Mouse (Mus musculus) forebrain, embryonic 14.5 days (tissue): ENCODE measurements around the gene Pole3. TPM values are rescaled to one million over a fixed set of nuclear protein-coding genes. Genes with fewer than 3 reads are reported as not detected.

Experiments
- ATAC-seq: fragments of 200-750 bp; cut with Nextera tagmentation; 2 replicates; pipeline ENCODE4 v1.8.0; 2017; ENCODE audit warnings: mild to moderate bottlenecking, moderate library complexity
- DNase-seq: peaks from one replicate; pipeline ENCODE4 v3.0.0-alpha.2; 2015; ENCODE audit warnings: low spot score
- H3K27ac ChIP-seq: fragments of 300-500 bp; sonication (generic); 2 replicates; pipeline ENCODE4 v1.5.1; 2014; ENCODE audit warnings: low read depth, mild to moderate bottlenecking, control low read depth, low read length, moderate library complexity
- H3K27me3 ChIP-seq: fragments of 300-500 bp; sonication (generic); replicated peaks from 2 replicates; pipeline ENCODE4 v1.6.1; 2014; ENCODE audit warnings: low read length, control low read depth, mixed read lengths; ENCODE audit not compliant: control insufficient read depth, insufficient read depth
- H3K36me3 ChIP-seq: fragments of 300-500 bp; sonication (generic); 2 replicates; pipeline ENCODE4 v1.6.1; 2014; ENCODE audit warnings: low read length, control low read depth; ENCODE audit not compliant: control insufficient read depth, insufficient read depth
- H3K4me1 ChIP-seq: fragments of 300-500 bp; sonication (generic); 2 replicates; pipeline ENCODE4 v1.6.1; 2014; ENCODE audit warnings: antibody characterized with exemption, low read length, control low read depth; ENCODE audit not compliant: control insufficient read depth, insufficient read depth
- H3K4me2 ChIP-seq: fragments of 300-500 bp; sonication (generic); 2 replicates; pipeline ENCODE4 v1.6.1; 2014; ENCODE audit warnings: mild to moderate bottlenecking, control low read depth, low read length
- H3K4me3 ChIP-seq: fragments of 300-500 bp; sonication (generic); 2 replicates; pipeline ENCODE4 v1.5.1; 2014; ENCODE audit warnings: low read depth, low read length, control low read depth
- H3K9ac ChIP-seq: fragments of 300-500 bp; sonication (generic); 2 replicates; pipeline ENCODE4 v1.6.1; 2014; ENCODE audit warnings: mild to moderate bottlenecking, low read length, control low read depth, moderate library complexity
- H3K9me3 ChIP-seq: fragments of 300-500 bp; sonication (generic); replicated peaks from 2 replicates; pipeline ENCODE4 v1.6.1; 2016; ENCODE audit warnings: low read length, control low read depth, mixed read lengths; ENCODE audit not compliant: control insufficient read depth
- WGBS: fragments of 180-500 bp; shearing (Covaris S2); extraction: QIAGEN DNeasy Blood & Tissue Kit; methylation state at CpG from one replicate; pipeline ENCODE4 v1.1.7; 2014; 5-methylcytosine and 5-hydroxymethylcytosine counted together
- polyA plus RNA-seq: library from polyadenylated mRNA; unstranded; fragments of >200 nt; fragmentation: Nextera tagmentation; extraction: Ambion mirVana; gene quantifications from 2 replicates; pipeline ENCODE4 v1.2.1, GENCODE M21; 2014

Gene Pole3
- polyA plus RNA-seq, 1 experiment from 2014 or later: 80.3 TPM

DNA sequence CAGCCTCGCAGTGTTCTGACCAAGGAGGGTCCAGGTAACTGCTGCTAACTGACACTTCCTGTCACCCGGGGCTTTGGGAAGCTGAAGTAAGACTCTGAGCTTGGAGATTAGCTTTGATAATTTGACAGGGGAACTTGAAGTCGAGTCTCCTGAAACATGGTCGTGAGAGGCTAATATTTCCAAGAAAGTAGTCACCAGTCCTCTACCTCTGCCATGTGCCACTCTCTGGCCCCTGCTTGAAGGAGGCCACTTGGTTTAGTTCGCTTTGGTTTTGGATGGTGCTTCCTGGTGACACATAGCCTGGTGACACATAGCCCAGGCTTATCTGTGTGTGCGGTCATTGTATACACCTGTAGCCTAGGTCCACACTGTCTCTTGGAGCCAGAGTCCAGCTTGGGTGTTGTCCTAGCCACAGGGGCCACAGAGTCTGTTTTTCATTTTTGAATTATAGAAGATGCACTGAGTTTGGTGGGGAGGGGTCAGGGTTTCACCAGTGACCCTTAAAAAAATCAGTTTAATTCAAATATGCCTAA lies 35.0 kb upstream of the Pole3 start, which contains the start of gene Rgs3:
Rgs3 (plus strand) TSS at position 51 of the 533 bp plus-strand sequence.
- Histone ChIP-seq H3K27ac (no peak within 1 kb of the TSS), H3K36me3 (no peaks in the 10 kb centered on the region), H3K9me3 (no peaks in the 10 kb centered on the region), H3K4me3 (no peak within 1 kb of the TSS), H3K4me2 (no peak within 1 kb of the TSS), H3K9ac (no peak within 1 kb of the TSS), H3K4me1 (no peaks in the 10 kb centered on the region), H3K27me3 (no peaks in the 10 kb centered on the region)
- ATAC-seq (no peak), DNase-seq (no peak)
- 73% methylated on average over 6 of the region's 6 CpGs for WGBS

DNA sequence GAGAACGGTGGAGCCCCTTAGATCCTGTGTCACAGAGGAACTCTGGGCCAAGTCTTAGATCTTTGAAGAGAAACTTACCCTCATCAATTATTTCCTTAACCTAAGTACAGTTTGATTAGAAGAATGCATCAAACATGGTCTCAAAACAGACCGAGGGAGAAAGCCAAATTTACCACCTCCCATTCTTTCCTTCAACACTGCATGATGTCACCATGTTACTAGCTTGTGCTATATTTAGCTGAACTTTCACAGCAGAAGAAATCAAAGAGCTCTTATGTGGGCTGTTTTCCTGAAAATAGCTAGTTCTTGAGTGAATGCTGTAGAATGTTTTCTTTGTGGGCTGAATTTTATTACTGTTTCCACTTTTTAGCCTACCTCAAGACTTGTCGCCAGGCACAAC lies 32.6 kb upstream of the Pole3 start:
- Histone ChIP-seq H3K4me3 (no peak overlapping the region), H3K9ac (no peak overlapping the region), H3K27me3 (no peaks in the 10 kb centered on the region), H3K27ac (no peak overlapping the region), H3K36me3 (no peaks in the 10 kb centered on the region), H3K9me3 (no peaks in the 10 kb centered on the region), H3K4me1 (no peaks in the 10 kb centered on the region), H3K4me2 (no peak overlapping the region)
- DNase-seq (peak; percentile 29), ATAC-seq (no peak)
- WGBS: 50% methylated on average over 3 of the region's 3 CpGs

DNA sequence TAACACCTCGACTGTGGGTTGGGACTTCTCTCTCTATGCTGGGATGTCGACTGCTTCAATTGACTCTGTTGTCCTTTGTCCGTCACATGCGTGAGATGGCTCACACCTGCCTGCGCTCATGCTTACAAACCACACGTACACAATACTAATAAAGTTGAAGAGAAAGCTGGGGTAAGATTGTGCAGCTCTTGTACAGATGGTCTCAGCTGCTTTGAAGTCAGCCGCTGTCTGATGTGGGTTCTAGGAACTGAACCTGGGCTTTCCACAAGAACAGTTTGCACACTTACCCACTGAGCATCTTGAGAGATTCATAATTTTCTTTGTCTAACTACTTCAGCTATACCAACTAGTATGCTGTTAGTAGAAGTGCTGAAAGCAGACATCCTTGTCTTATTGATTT lies 27.1 kb upstream of the Pole3 start:
- DNase-seq (no peak), ATAC-seq (no peak)
- WGBS: 85% methylated on average over 7 of the region's 7 CpGs
- Histone ChIP-seq H3K4me3 (no peak overlapping the region), H3K27me3 (no peaks in the 10 kb centered on the region), H3K4me2 (no peak overlapping the region), H3K4me1 (no peaks in the 10 kb centered on the region), H3K9me3 (no peaks in the 10 kb centered on the region), H3K9ac (no peak overlapping the region), H3K36me3 (no peaks in the 10 kb centered on the region), H3K27ac (no peak overlapping the region)

DNA sequence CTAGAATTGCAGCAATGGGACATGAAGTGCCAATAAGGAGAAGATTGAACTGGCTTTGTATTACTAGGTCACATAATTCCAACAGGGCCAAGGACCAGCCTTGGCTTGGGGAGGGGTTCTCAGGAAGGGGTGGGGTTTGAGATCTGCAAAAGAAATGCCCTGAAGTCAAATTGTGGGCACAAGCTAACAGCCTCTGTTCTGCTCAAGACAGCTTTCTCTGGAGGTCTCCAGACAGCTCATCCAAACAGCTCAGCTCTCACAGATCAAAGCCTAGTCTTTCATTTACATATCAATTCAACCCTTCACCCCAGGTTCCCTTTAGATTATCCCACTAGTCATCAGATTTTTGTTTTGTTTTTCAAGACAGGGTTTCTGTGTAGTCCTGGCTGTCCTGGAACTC lies 19.9 kb upstream of the Pole3 start:
- Histone ChIP-seq H3K4me1 (no peaks in the 10 kb centered on the region), H3K9ac (no peak overlapping the region), H3K4me2 (no peak overlapping the region), H3K4me3 (no peak overlapping the region), H3K9me3 (no peaks in the 10 kb centered on the region), H3K27ac (no peak overlapping the region), H3K36me3 (no peaks in the 10 kb centered on the region), H3K27me3 (no peaks in the 10 kb centered on the region)
- DNase-seq (no peak), ATAC-seq (no peak)

DNA sequence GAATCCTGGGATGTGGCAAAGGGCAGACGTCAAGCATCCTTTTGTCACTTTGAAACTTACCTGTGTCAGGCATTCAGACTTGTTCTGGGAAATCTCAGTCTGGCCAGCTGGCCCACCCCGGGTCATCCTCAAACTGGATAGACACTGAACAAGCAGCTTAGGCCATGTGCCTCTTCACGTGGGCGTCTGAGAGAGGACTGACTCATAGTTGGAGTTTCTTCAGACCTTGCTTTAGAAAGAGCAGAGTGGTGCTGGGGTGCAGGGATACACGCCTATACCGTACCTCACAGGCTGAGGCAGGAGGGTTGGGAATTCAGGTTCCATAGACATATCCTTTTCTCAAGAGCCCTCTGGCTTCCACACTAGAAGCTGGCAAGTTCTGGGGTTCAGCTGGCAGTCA lies 18.9 kb upstream of the Pole3 start:
- Histone ChIP-seq H3K27me3 (no peaks in the 10 kb centered on the region), H3K4me1 (no peaks in the 10 kb centered on the region), H3K27ac (no peak overlapping the region), H3K9me3 (no peaks in the 10 kb centered on the region), H3K4me3 (no peak overlapping the region), H3K36me3 (no peaks in the 10 kb centered on the region), H3K4me2 (no peak overlapping the region), H3K9ac (no peak overlapping the region)
- 87% methylated on average over 6 of the region's 6 CpGs for WGBS
- ATAC-seq (no peak), DNase-seq (no peak)

DNA sequence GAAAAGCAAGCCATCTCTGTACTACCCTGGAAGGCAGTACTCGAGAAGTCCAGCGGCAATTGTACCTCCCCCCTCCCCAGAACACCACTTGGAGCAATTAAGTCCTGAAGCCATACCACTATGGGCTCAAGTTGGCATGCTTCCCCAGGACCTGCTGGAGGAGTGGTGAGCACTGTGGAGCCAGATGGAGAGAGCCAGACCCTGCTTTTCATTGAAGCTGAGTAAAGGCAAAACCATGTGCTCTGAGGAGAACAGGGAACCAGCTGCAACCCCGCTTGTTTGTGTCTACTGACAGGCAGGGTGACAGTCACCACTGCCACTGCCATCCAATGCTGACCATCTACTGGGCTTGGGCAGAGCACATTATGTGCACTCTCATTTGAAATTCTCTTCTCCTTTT lies 16.9 kb upstream of the Pole3 start:
- Histone ChIP-seq H3K9ac (no peak overlapping the region), H3K4me3 (no peak overlapping the region), H3K27me3 (no peaks in the 10 kb centered on the region), H3K27ac (no peak overlapping the region), H3K9me3 (no peaks in the 10 kb centered on the region), H3K4me1 (no peaks in the 10 kb centered on the region), H3K36me3 (no peaks in the 10 kb centered on the region), H3K4me2 (no peak overlapping the region)
- DNase-seq (peak; percentile 59), ATAC-seq (peak; percentile 68)
- WGBS: 76% methylated on average over 3 of the region's 3 CpGs

DNA sequence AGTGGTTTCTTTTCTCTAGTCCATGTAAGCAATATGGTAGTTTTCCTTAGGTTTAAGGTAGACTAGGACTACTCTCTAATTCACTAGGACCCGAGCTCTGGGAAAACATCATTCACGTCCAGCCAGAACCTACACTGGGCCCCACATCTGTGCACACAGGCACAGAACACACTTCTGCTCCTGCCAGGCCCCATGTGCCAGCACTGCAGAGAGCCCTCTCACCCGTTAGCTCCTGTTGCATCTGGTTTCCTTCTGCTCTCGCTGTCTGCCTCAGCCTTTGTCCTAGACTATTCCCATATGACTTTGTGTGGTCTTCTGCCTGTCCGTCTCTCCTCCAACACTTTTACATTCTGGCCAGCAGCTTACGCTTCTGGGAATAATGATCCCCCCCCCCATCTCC lies 8.9 kb upstream of the Pole3 start:
- Histone ChIP-seq H3K4me2 (no peak overlapping the region), H3K4me1 (no peaks in the 10 kb centered on the region), H3K27ac (no peak overlapping the region), H3K36me3 (no peaks in the 10 kb centered on the region), H3K4me3 (no peak overlapping the region), H3K9ac (no peak overlapping the region), H3K27me3 (no peaks in the 10 kb centered on the region), H3K9me3 (no peaks in the 10 kb centered on the region)
- DNase-seq: no peak
- WGBS: 79% methylated on average over 6 of the region's 6 CpGs
- no peak for ATAC-seq

DNA sequence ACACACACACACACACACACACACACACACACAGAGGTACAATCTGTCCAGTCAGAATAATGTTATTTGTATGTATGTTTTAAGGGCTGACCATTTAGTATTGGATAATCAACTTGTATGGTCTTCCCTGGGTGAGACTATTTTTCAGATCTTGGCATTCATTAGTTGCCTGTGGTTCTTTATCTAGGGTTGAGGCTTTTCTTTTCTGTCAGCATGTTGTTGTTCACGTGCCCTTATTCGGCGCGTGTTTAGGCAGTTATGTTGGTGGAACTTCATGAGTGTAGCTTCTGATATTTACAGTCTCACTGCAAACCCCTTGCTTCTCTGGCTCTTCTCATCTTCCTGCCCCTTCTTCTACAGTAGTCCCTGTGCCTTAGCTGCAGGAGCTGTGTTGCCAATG lies 2.8 kb upstream of the Pole3 start:
- 80% methylated on average over 4 of the region's 4 CpGs for WGBS
- no peaks in the 10 kb centered on the region for H3K9me3 ChIP-seq

DNA sequence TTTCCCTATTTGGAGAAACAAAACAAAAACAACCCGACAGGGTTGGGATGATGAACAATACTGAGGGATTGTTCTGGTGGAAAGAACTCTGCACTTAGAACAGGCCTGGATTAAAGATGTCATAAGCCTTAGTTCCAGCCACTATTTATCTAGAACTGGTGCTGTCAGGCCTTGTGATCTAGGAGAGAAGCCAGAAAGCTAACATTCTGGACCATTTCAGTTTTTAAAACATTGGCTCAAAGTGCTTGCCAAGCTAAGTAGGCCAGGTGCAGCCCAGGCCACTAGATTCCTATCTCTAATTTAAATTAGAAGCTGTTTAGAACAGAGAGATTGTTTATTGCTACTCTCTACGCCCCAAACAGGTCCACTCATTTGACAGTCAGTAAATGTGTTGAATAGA lies 1.4 kb upstream of the Pole3 start:
- DNase-seq: no peak
- Histone ChIP-seq H3K4me1 (peaks cover 7% of the 10 kb centered on the region), H3K36me3 (peaks cover 10% of the 10 kb centered on the region), H3K27ac (no peak overlapping the region), H3K27me3 (no peaks in the 10 kb centered on the region), H3K9me3 (no peaks in the 10 kb centered on the region), H3K9ac (no peak overlapping the region), H3K4me3 (no peak overlapping the region), H3K4me2 (no peak overlapping the region)
- ATAC-seq: no peak
- WGBS: 60% methylated on average over 2 of the region's 2 CpGs

More for the DNA sequence above, 2.8 kb upstream of the Pole3 start:
- Histone ChIP-seq H3K4me3 (no peak overlapping the region), H3K27me3 (no peaks in the 10 kb centered on the region), H3K4me2 (no peak overlapping the region), H3K27ac (no peak overlapping the region), H3K9ac (no peak overlapping the region), H3K4me1 (peaks cover 7% of the 10 kb centered on the region), H3K36me3 (peaks cover 6% of the 10 kb centered on the region)
- ATAC-seq: no peak
- DNase-seq: no peak
